Mouse (Mus musculus): Measurements from ENCODE around the gene Klhl22. TPM values are rescaled to one million over a fixed set of nuclear protein-coding genes. Genes with fewer than 3 reads are reported as not detected.

Klhl22 gene
- polyA plus RNA-seq, 1 experiment from 2014 or later: 55.4 TPM

DNA sequence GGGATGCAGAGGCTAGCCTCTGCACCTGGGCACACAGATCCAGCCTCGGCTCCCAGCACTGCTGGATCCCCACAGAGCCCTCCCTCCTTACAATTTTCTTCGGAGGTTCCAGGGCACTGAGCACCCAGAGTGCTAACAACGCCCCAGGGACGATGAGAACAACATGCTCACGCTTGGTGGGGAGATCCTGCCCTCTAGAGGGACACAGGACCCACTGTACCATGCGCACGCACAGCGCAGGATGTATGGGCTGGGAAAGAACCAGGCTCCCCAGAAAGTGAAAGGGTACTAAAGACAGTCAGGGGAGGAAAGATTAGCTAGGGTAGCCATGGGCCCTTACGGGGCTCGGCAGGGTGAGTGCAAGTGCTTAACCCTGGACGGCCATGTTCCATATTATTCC is 72.4 kb downstream of the Klhl22 start:
- no peaks in the 10 kb centered on the region for H3K36me3 ChIP-seq
- no peak overlapping the region for H3K4me3 ChIP-seq
- peaks cover 19% of the 10 kb centered on the region for H3K4me1 ChIP-seq
- WGBS: 18% methylated on average over 11 of the region's 11 CpGs
- H3K9me3 ChIP-seq: no peaks in the 10 kb centered on the region
- DNase-seq (ENCODE audit: low spot score): no peak
- peaks cover 100% of the 10 kb centered on the region for H3K27me3 ChIP-seq (ENCODE audit: insufficient read depth, poor library complexity, severe bottlenecking)
- H3K27ac ChIP-seq: no peak overlapping the region

DNA sequence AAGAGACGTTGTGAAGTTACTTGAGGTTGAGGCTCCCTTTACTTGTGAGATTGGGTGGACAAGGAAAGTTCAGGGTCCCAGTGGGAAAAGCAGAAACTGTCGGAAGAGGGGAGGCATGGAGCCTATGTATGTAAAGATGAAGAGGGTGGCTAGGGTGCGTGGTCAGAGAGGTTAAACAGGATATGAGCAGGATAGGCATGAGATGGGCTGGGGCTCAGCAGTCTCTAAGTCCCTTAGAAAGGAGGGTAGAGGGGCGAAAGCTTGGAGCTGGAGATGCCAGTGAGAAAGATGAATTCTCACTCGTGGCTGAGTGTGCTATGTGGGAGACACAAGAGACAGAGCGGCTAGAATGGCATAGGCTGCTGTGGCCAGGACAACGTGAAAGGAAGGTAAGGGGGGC is 73.4 kb downstream of the Klhl22 start, which contains the start of gene B830017H08Rik:
Gene B830017H08Rik (plus strand): TSS at position 301 of the 400 bp plus-strand sequence.
- 29% methylated on average over 7 of the region's 7 CpGs for WGBS
- no peak for DNase-seq (ENCODE audit: low spot score)
- Histone ChIP-seq H3K27ac (peak within 1 kb of the TSS; percentile 78), H3K4me1 (peaks cover 19% of the 10 kb centered on the region), H3K4me3 (peak within 1 kb of the TSS; percentile 78), H3K9me3 (no peaks in the 10 kb centered on the region), H3K36me3 (no peaks in the 10 kb centered on the region), H3K27me3 (ENCODE audit: insufficient read depth, poor library complexity, severe bottlenecking) (peaks cover 100% of the 10 kb centered on the region)

DNA sequence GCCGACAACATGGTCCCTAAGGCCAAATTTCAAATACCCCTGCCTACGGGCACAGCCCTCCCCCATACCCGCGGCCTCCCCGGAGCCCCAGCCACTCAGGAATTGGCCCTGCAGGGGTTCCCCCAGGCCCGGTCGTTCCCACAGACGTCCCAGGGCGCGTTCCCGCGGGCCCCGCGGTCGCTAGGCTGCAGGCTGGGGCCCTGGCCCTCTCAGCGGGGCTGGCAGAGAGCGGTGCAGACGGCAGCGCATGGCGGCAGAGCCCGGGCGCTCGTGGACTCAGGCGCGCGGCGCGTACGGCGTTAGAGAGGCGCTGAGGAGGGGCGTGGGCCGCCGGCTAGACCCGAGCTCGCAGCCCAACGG is 73.9 kb downstream of the Klhl22 start:
- H3K9me3 ChIP-seq: no peaks in the 10 kb centered on the region
- 1% methylated on average over 37 of the region's 37 CpGs for WGBS
- peak overlapping the region; percentile 78 for H3K27ac ChIP-seq
- peaks cover 19% of the 10 kb centered on the region for H3K4me1 ChIP-seq
- peak overlapping the region; percentile 78 for H3K4me3 ChIP-seq
- peaks cover 100% of the 10 kb centered on the region for H3K27me3 ChIP-seq (ENCODE audit: insufficient read depth, poor library complexity, severe bottlenecking)
- no peak for DNase-seq (ENCODE audit: low spot score)
- H3K36me3 ChIP-seq: no peaks in the 10 kb centered on the region

DNA sequence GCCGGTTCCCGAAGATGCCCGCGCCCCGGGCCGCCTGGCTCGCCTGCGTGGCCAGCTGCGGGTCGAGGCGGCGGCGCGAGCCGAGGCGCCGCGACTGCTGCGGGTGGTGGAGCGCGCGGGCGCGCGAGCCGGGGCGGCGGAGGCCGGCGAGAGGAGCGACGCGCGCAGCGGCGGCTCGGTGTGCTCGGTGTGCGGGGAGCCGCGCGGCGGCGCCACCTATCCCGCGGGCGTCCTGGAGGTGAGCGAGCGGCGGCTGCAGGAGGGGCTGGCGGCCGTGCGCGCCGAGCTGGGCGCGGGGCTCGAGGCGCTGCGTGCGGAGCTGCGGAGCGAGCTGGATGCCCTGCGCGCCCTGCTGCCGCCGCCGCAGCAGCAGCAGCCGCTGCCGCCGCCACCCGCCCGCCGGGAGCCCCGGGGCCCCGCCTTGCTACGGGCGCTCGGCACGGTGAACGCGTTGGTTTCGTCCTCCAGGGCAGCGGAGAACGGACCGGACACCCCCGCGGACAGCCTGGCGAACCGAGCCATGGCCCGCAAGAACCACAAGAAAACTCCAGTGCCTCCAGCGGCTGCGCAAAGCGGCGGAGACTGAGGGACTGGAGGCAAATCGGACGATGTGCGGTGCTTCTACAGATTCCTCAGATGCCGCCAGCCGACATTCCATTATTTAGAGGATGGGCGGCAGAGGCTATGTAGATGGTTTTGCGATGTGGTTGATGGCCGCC is 74.4 kb downstream of the Klhl22 start:
- H3K4me1 ChIP-seq: peaks cover 19% of the 10 kb centered on the region
- no peak for DNase-seq (ENCODE audit: low spot score)
- H3K4me3 ChIP-seq: peak overlapping the region; percentile 78
- peaks cover 98% of the 10 kb centered on the region for H3K27me3 ChIP-seq (ENCODE audit: insufficient read depth, poor library complexity, severe bottlenecking)
- H3K36me3 ChIP-seq: no peaks in the 10 kb centered on the region
- H3K27ac ChIP-seq: peak overlapping the region; percentile 78
- H3K9me3 ChIP-seq: no peaks in the 10 kb centered on the region
- under 1% methylated on average over 103 of the region's 103 CpGs for WGBS

DNA sequence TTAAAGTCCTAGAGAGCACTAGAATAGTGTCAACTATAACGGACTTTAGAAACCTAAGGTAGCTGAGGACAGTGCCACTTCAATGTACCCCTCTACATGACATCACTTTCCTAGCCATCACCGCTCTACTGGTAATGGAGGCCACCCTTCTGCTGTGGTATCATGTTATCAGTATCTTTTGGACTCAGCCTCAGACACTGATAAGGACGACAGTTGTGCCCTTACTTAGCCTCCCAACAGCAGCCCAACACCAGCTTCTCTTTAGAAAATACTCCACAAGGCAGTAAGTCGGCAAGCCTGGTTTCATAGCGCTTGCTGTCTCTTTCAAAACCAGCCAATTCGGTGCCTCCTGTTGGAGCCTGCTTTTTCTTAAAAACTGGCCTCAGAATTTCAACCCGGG is 75.1 kb downstream of the Klhl22 start:
- 42% methylated on average over 7 of the region's 7 CpGs for WGBS
- Histone ChIP-seq H3K27ac (no peak overlapping the region), H3K27me3 (ENCODE audit: insufficient read depth, poor library complexity, severe bottlenecking) (peaks cover 91% of the 10 kb centered on the region), H3K9me3 (no peaks in the 10 kb centered on the region), H3K4me3 (peak overlapping the region; percentile 78), H3K36me3 (no peaks in the 10 kb centered on the region), H3K4me1 (peaks cover 19% of the 10 kb centered on the region)
- no peak for DNase-seq (ENCODE audit: low spot score)

DNA sequence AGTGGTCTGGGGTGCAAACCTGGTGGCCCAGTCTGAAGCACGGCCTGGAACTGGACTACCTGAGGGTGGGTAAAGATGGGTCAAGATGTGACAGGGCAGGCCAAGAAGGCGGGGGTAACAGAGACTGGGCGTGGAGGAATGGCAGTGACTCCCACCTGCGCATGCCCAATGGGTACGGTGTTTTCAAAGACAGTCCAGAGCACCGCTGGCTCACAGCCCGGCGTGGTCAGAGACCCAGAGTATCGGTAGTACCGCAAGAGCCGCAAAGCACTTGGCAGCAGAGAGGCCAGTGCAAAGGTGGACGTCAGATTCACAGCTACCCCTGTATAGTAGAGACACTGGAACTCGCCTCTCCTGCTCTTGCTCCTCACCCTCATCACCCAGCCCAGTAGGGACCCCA is 76.1 kb downstream of the Klhl22 start:
- no peak for DNase-seq (ENCODE audit: low spot score)
- Histone ChIP-seq H3K4me1 (peaks cover 19% of the 10 kb centered on the region), H3K27ac (no peak overlapping the region), H3K36me3 (peaks cover 7% of the 10 kb centered on the region; the same call in 1 of the 2 replicates), H3K4me3 (no peak overlapping the region), H3K9me3 (no peaks in the 10 kb centered on the region), H3K27me3 (ENCODE audit: insufficient read depth, poor library complexity, severe bottlenecking) (peaks cover 82% of the 10 kb centered on the region)
- 55% methylated on average over 13 of the region's 13 CpGs for WGBS

DNA sequence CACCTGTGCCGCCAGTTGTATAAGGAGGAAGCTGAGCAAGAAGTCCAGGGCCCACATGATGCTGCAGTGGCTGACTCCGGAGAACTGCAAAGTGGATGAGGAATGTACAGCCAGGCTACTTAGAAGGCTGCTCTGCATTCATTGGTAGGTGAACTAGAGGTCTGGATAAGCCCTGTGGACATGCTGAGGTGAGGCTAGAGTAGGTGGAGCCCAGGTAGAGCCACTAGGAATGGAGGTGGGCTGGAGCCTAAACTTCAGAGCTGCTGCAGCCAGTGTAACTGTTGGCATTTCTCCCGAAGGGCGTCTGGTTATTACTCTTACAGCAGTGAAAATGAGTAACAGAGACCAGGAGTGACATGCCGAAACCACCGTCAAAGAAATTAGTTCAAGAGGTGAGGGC is 78.6 kb downstream of the Klhl22 start, which contains the start of gene Car15:
Gene Car15 (minus strand): TSS at position 314 of the 400 bp plus-strand sequence.
- Histone ChIP-seq H3K4me3 (no peak within 1 kb of the TSS), H3K27me3 (ENCODE audit: insufficient read depth, poor library complexity, severe bottlenecking) (peaks cover 56% of the 10 kb centered on the region), H3K36me3 (peaks cover 32% of the 10 kb centered on the region), H3K27ac (no peak within 1 kb of the TSS), H3K9me3 (no peaks in the 10 kb centered on the region), H3K4me1 (peaks cover 17% of the 10 kb centered on the region)
- WGBS: 76% methylated on average over 6 of the region's 6 CpGs
- no peak for DNase-seq (ENCODE audit: low spot score)

DNA sequence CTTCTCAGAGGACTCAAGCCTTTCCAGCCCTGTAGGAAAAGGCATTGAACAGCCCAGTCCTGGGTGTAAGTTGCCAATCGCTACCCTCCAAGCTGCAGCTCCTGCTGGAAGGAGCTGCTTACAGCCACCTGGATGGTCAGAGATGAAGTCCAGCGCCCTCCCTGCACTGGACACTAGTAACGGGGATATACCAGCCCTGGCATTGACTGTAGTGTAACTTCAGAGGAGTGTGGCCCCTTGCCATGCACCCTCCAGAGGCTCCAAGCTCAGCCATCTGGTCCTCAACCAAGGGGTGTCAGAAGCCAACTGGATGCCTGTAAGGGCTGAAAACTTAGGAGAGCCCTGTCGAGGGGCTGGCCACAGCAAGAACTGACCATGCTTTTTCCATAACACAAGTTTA is 80.6 kb downstream of the Klhl22 start:
- H3K27me3 ChIP-seq (ENCODE audit: insufficient read depth, poor library complexity, severe bottlenecking): peaks cover 37% of the 10 kb centered on the region
- 84% methylated on average over 4 of the region's 4 CpGs for WGBS
- H3K9me3 ChIP-seq: no peaks in the 10 kb centered on the region
- no peak overlapping the region for H3K4me3 ChIP-seq
- H3K27ac ChIP-seq: no peak overlapping the region
- DNase-seq (ENCODE audit: low spot score): no peak
- H3K36me3 ChIP-seq: peaks cover 51% of the 10 kb centered on the region
- H3K4me1 ChIP-seq: no peaks in the 10 kb centered on the region; the same call in 1 of the 2 replicates

DNA sequence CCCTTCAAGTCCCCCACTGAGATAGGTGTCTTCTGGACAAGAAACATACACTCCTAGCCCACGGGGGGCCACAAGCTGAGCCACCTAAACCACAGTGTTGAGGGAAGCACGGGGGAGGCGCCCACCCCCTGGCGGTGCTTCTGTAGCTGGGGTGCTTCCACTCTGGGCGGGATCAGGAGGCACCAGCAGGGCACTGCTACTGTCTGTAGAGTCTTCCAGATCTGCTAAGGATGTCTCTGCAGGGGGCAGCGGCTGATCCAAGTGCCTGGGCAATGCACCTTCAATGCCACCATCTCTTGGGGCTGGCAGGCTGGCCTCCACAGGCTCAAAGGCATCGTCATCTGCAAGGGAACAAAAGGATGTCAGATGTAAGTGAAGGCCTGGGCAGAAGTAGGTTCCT is 83.0 kb downstream of the Klhl22 start:
- no peak for DNase-seq (ENCODE audit: low spot score)
- Histone ChIP-seq H3K27ac (no peak overlapping the region), H3K27me3 (ENCODE audit: insufficient read depth, poor library complexity, severe bottlenecking) (peaks cover 12% of the 10 kb centered on the region), H3K4me3 (no peak overlapping the region), H3K4me1 (no peaks in the 10 kb centered on the region), H3K36me3 (peaks cover 75% of the 10 kb centered on the region), H3K9me3 (no peaks in the 10 kb centered on the region)
- 93% methylated on average over 7 of the region's 7 CpGs for WGBS

Other genes with a start within 250 kb of the Klhl22 start
- gene Thap7, start 228.5 kb upstream of the Klhl22 start, polyA plus RNA-seq (2016; fragmentation: Nextera tagmentation; extraction: Ambion mirVana): 40.8 and 48.4 TPM in 2 replicates
- gene Lrrc74b, start 198.4 kb upstream of the Klhl22 start, polyA plus RNA-seq (2016; fragmentation: Nextera tagmentation; extraction: Ambion mirVana): 0.12 and 0.26 TPM in 2 replicates
- 0.39 and 0.73 TPM in 2 replicates for gene P2rx6, start 197.7 kb upstream of the Klhl22 start, polyA plus RNA-seq (2016; fragmentation: Nextera tagmentation; extraction: Ambion mirVana)
- 3.3 and 8.5 TPM in 2 replicates for gene Slc7a4, start 176.4 kb upstream of the Klhl22 start, polyA plus RNA-seq (2016; fragmentation: Nextera tagmentation; extraction: Ambion mirVana)
- gene Smpd4, start 140.3 kb upstream of the Klhl22 start, polyA plus RNA-seq (2016; fragmentation: Nextera tagmentation; extraction: Ambion mirVana): 39.1 and 44.2 TPM in 2 replicates
- 4.4 and 5.8 TPM in 2 replicates for gene Ccdc74a, start 113.1 kb upstream of the Klhl22 start, polyA plus RNA-seq (2016; fragmentation: Nextera tagmentation; extraction: Ambion mirVana)
- gene Med15, start 26.7 kb upstream of the Klhl22 start, polyA plus RNA-seq (2016; fragmentation: Nextera tagmentation; extraction: Ambion mirVana): 45.4 and 48.0 TPM in 2 replicates
- 7.0 and 12.9 TPM in 2 replicates for gene Scarf2, start 37.7 kb downstream of the Klhl22 start, polyA plus RNA-seq (2016; fragmentation: Nextera tagmentation; extraction: Ambion mirVana)
- gene B830017H08Rik, start 73.5 kb downstream of the Klhl22 start, polyA plus RNA-seq (2016; fragmentation: Nextera tagmentation; extraction: Ambion mirVana): not detected in 2 replicates
- 2.0 and 2.3 TPM in 2 replicates for gene Car15, start 78.7 kb downstream of the Klhl22 start, polyA plus RNA-seq (2016; fragmentation: Nextera tagmentation; extraction: Ambion mirVana)
- 0.22 and 0.25 TPM in 2 replicates for gene Gm20518, start 132.1 kb downstream of the Klhl22 start, polyA plus RNA-seq (2016; fragmentation: Nextera tagmentation; extraction: Ambion mirVana)
- gene Tssk1, start 134.6 kb downstream of the Klhl22 start, polyA plus RNA-seq (2016; fragmentation: Nextera tagmentation; extraction: Ambion mirVana): not detected in 2 replicates
- 63.7 and 69.6 TPM in 2 replicates for gene Dgcr2, start 138.9 kb downstream of the Klhl22 start, polyA plus RNA-seq (2016; fragmentation: Nextera tagmentation; extraction: Ambion mirVana)
- gene Tssk2, start 139.0 kb downstream of the Klhl22 start, polyA plus RNA-seq (2016; fragmentation: Nextera tagmentation; extraction: Ambion mirVana): not detected in 2 replicates
- 39.7 and 39.9 TPM in 2 replicates for gene Ess2, start 151.7 kb downstream of the Klhl22 start, polyA plus RNA-seq (2016; fragmentation: Nextera tagmentation; extraction: Ambion mirVana)
- gene Gsc2, start 155.4 kb downstream of the Klhl22 start, polyA plus RNA-seq (2016; fragmentation: Nextera tagmentation; extraction: Ambion mirVana): 0.20 and 0.44 TPM in 2 replicates
- 46.6 and 73.7 TPM in 2 replicates for gene Slc25a1, start 168.6 kb downstream of the Klhl22 start, polyA plus RNA-seq (2016; fragmentation: Nextera tagmentation; extraction: Ambion mirVana)
- not detected in 2 replicates for gene Vpreb2, start 220.8 kb downstream of the Klhl22 start, polyA plus RNA-seq (2016; fragmentation: Nextera tagmentation; extraction: Ambion mirVana)

Measured in heart, embryonic 10.5 days (tissue).